Mouse (Mus musculus) retina, adult 2 months (tissue): ENCODE results near the gene Gnat1.

Experiments used
- DNase-seq: peaks from one replicate; pipeline ENCODE4 v3.0.0-alpha.2; 2012; ENCODE audit warnings: low read depth, low spot score

Gnat1 gene

GRCm38 (mm10) chr9:107645577-107645976 lies 33.9 kb downstream of the Gnat1 start:
- peak; percentile 74 for DNase-seq

DNA sequence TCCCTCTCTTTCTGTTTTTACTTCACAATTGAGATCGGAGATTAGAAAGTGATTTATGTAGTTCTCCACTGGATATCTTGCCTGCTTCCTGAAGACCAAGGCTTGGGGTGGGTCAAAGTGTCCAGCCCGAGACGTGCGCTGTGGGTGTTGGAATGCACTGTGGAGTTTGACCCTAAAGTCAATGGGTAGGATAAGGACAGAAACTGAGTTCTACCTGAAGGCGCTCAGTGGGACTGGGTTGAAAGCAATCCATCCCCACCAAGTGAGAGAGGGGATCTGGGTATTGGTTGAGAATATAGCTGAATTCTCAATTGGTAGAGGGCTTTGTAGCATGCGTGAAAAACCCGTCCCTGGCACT lies 34.4 kb downstream of the Gnat1 start:
- DNase-seq = no peak

DNA sequence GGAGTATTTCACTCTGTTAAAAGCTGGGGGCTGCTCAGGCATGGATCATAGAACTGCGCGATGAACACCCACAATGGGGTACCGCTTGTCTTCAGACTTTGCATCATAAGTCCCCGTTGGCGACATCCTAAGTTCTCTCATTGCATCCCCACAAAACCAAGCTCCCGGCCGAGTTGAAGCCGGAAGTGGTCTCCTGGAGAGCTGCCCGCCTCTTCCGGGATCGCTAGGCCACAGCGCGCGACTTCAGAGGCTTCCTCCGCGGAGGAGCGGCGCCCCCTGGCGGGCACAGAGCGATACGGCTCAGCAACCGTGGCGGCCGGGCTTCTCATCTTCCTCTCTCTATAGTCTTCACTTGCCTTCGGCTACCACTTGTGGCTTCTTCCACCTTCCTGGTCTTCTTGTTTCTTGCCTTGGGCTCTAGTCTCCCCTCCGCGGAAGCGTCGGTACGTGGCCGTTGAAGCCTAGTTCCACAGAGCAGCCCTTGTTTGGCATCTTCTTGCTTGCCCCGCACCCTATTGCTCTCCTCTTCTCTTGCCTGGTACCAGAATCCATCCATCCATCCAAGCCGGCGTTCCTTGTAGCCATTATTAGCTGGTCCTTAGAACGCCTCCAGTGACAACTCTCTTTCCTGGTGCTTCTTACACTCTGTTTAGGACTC lies 34.9 kb downstream of the Gnat1 start:
- DNase-seq = peak; percentile 72

GRCm38 (mm10) chr9:107643544-107644214 lies 35.8 kb downstream of the Gnat1 start:
- DNase-seq = no peak

DNA sequence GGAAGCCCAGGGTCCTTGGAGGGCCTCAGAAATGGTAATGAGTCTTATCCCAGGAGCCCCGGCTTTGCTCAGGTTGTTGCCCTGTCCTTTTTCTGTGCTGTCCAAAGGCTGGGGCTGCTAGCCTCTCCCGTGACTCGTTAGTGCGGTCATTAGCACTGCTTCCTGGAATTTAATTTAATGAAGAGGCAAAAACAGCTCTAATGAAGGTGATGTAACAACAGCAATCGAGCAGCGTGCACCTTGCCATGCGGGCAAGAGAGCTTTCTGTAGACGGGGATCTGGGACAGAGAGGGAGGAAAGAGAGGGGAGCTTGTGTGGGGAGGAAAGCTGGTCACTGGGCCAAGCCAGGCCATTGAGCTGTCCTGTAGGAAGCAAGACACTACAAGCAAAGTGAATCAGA lies 37.8 kb downstream of the Gnat1 start:
- DNase-seq = no peak

GRCm38 (mm10) chr9:107640257-107640772 lies 39.2 kb downstream of the Gnat1 start:
- no peak for DNase-seq

DNA sequence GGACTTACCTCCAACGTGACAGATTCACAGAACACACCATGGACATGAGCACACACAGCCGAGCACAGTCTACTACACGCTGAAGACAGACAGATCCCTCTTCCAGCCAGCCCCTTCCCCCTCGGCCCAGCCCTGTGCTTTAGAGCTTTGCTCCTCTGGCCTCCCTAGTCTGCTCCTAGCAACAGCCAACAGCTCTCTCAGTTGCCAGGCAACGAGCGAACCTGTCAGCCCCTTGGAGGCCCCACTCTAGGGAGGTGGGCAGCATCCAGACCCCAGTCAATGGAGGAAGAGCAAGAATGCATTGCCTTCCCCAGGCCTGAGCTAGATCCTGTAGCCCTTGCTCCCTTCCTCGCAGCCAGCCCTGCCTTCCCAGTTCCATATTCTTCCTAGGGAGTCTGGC lies 42.4 kb downstream of the Gnat1 start:
- DNase-seq = no peak

- no peak for DNase-seq
Measured at GRCm38 (mm10) chr9:107635279-107636028, 44.1 kb downstream of the Gnat1 start, which contains the start of gene Gnai2. TSS of gene Gnai2 (minus strand) at chr9:107635367.

DNA sequence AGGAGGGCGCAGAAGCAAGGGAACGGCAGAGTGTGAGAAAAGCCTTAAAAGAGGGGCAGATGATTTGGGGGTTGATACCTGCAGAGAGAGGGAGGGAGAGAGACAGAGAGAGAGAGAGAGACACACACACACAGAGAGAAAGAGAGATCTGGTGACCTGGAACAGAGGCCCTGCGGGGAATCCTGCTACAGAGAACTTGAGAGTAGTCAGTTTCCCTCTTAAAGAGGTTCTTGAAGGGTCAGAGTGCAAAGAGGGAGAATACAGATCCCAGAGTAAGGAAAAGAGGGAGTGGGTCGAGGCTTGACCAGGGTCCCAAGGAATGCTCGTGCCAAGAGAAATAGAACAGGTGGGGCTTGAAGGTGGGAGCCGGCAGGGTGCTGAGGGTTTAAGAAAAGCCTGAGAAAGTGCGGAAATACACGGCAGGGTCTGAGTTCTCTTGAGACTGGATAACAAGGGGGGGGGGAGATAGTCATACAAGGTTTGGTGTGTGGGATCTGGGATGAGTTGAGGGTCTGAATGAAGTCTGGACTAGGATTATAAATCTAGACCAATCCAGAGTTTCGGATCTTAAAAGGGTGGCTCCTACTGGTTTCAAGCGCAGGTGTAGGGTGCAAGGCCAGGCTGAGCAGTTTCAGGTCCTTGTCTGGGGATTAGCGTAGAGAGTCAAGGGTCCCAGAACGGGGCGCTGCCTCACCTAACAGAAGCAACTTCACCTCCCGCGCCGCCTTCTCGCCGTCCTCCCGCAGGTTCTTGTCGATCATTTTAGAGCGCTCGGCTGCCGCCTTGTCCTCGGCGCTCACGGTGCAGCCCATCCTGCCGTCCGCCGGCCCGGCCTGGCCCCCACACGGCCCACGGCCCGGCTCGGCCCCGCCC lies 44.9 kb downstream of the Gnat1 start:
- no peak for DNase-seq

DNA sequence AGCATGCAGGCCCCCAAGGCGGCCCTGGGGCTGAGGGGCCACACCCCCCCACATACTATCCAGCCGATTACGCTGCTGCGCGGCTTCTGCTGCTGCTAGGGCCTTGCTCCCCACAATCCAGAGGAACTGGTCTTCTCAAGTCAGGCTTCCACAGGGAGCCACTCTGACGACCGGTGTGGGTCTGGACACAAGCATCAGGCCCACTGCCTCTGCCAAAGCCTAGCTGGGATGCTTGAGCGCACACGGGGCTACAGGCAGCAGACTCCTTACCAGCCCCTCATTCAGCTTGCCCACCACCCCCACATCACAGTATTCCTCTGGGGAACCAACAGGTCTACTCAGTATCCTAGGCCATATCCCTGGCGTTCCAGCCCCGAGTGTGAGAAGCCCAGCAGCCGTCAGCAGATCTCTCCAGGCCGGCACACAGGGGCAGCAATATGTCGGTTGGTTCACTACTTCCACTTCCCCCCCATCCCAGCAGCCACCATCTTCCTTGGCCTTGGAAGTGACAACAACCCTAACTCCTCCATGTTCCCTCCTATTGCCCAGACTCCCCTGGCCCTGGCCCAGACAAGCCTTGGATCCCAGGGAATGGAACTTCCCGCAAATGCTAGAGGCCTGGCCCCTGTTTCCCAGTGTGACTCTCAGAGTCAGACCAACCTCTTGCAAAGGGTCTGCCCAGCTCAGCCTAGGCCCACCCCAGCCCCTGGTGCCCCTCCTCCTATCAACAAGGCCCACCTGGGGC lies 45.7 kb downstream of the Gnat1 start:
- no peak for DNase-seq

DNA sequence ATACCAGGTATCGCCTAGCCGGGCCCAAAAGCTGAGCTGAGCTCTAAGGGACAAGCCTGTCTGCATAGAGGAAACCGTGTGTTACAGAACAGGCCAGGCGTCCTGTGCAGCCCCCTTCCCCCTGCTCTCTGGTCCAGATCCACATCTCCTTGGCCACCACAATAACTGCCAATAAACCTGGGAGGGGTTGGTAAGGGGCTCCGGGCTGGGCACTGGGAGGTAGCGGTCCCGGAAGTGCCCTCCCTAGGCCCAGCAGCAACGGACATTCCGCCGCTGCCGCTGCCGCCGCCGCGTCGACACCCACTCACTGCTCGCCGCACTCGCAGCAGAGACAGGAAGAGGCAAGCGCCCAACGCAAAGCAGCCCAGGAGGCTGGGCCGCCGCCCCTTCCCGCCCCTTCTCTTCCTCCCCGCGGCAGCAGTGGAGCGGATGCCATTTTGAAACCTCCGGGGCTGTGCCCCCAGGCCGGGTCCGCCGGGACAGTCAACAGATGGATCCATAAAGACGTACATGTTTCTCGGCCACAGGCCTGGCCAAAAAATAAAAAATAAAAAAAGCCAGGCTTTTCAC lies 46.3 kb downstream of the Gnat1 start:
- DNase-seq = no peak

- DNase-seq = no peak
Measured at GRCm38 (mm10) chr9:107632478-107632877, 47.0 kb downstream of the Gnat1 start.

GRCm38 (mm10) chr9:107631861-107632260 lies 47.7 kb downstream of the Gnat1 start:
- DNase-seq = no peak

DNA sequence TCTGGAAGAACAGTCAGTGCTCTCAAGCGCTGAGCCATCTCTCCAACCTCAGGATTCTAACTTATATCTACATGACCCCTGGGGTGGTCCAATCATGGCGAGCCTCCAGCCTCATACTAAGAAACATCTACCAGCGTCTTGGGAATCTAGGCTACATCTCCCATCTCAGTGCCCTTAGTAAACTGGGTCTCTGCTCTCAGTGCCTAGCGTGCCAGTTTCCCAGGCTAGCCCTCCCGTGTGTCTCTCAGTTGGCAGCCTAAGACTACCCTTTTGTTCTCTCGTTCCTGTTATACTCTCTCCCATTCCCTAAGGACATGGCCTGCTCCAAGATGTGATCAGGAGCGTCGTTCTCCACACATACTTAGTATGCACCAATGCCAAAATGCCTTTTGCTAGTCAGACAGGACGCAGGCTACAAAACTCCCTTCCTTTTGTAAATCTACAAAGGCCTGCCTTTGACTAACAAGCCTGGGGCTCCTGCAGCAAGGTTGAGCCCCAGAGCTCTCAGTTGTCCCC lies 48.1 kb downstream of the Gnat1 start:
- DNase-seq = no peak

GRCm38 (mm10) chr9:107630576-107630975 lies 48.9 kb downstream of the Gnat1 start:
- DNase-seq = no peak

DNA sequence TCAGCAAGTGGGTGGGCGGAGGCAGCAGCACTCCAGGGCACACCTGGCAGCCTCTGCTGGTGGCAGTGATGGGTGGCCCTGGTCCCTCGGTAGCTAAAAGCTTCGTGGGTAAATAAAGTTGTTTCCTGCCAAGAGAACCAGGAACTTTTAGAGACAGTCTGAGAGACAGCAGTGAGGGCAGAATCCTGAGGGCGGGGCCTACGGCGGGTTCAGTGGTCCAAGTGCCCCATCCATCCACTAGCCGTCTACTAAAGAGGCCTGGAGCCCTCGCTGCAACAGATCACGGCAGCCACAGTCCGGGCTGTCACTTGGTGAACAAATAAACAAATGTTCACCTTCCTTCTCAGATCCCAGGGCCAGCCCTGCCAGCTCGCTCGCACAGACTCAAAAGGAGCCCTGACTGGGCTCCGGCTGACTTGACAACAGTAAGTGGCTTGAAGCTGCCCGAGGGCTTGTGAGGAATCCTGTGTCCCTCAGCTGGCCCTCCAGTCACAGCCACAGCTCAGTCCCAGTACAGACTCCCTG lies 49.5 kb downstream of the Gnat1 start:
- no peak for DNase-seq

DNA sequence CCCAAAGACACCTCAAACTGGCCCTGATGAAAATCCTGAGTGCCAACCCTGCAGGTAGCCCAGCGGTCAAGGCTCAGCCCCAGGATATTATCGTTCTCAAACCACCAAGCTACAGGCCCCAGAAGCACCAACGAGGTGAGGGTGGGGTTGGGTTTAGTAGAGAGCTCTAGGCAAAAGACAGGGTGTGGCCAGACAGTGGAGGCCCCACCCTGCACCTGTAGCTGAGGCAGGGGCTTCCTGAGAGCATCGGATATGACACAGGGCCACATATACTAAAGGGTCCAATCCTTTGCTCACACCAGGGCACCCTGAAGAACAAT lies 50.1 kb downstream of the Gnat1 start:
- no peak for DNase-seq

GRCm38 (mm10) chr9:107628721-107629410 lies 50.6 kb downstream of the Gnat1 start:
- no peak for DNase-seq

DNA sequence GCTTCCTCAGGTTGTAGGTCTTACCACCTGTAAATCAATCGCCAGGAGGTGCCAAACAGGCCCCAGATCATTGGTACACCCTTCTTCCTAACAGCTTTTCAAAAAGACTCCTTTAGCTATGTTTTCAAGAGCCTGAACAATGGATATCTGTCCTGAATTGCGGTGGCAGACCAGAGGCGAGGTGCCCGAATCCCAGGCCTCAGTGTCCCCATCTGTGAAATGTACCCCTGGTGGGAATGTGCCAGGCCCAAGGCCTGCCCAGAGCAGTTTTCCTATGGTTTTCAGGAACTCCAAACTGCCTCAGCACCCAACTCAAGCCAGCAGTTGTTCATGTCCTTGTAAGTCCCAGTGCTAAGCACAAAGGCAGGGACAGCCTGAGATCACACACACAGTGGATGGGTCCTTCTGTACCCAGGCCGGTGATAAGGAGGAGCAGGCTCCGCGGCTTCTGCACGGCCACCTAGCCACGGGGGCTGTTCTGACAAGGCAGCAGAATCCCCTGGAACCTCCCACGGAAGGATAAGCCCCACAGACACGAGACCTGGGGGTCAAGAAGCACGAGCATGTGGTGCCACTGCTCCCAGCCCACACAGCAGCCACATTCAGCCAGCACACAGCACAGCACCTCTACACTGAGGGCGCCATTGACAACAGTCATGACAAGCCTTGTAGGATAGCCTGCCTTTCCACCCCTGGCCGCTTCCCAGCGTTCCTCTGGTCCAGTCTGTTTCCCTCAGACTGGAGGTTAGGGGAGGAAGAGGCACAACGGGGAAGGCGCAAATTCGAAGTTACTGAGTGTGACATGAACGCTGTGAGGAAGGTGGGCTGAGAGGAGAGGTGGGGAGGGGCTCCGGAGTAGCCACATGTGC lies 51.9 kb downstream of the Gnat1 start:
- no peak for DNase-seq
